Mouse (Mus musculus): ENCODE results near the gene Ina. TPM values are rescaled to one million over a fixed set of nuclear protein-coding genes. Genes with fewer than 3 reads are reported as not detected.
"Not testable (repeated sequence)": the region's sequence is repeated elsewhere in the genome, so short reads cannot be mapped to it uniquely, and the experiment has no call there.

Gene Ina
- total RNA-seq, 2 experiments from 2014 or later: 219 to 227 TPM

DNA sequence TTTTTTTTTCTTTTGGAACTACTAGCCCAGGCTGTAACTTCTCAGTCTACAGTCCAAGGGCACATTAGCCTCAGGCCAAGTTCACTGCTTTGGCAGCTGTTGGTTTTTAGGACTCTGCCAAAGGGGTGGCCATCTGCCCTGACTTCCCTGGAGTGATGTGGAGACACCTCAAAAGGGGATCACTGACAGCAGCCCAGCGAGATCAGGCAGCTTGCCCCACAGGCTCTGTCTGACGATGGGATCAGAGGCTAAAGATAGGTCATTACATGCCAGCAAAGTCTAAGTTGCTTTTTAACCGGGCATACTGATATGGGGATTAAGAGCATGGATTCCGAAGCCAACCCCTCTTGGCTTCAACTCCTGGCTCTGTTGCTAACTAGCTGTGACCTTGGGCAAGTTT is 38.9 kb upstream of the Ina start:
- Histone ChIP-seq H3K27ac (no peak overlapping the region), H3K4me3 (no peak overlapping the region)
- TF ChIP-seq CTCF (IDR thresholded peaks at IDR 0.05): no peak
- intact Hi-C loops (cut with DNase I): no loop called here
- no peak for DNase-seq (ENCODE audit: extremely low spot score in 1 of 2, low spot score in 2 of 2)

- no peak for TF ChIP-seq CTCF (IDR thresholded peaks at IDR 0.05)
- Histone ChIP-seq H3K4me3 (no peak overlapping the region), H3K27ac (no peak overlapping the region)
- no peak for DNase-seq (ENCODE audit: extremely low spot score in 1 of 2, low spot score in 2 of 2)
- intact Hi-C loops (cut with DNase I): no loop called here
Observed at GRCm38 (mm10) chr19:46975997-46976396, 38.5 kb upstream of the Ina start.

GRCm38 (mm10) chr19:46976743-46977142 is 37.8 kb upstream of the Ina start:
- intact Hi-C loops (cut with DNase I): no loop called here
- Histone ChIP-seq H3K27ac (no peak overlapping the region), H3K4me3 (no peak overlapping the region)
- no peak for TF ChIP-seq CTCF (IDR thresholded peaks at IDR 0.05)
- no peak for DNase-seq (ENCODE audit: extremely low spot score in 1 of 2, low spot score in 2 of 2)

DNA sequence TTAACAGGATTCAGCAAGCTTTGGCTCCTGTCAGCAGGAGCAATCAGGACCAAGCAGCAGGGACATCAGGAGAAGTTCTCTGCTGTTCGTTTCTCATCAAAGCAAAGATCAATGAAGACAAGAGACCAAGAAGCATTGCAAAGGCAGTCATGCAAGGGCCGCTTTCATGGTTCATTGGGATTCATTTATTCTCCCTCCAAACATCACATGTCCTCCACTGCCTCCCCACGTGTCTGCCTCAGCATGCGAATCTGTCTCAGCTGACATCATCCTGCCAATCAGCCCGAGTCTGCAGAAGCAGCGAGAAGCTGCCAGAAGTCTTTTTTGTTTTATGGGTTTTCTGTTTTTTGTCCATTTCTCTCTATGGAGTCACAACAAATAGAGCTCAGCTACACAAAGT is 37.0 kb upstream of the Ina start:
- no peak for TF ChIP-seq CTCF (IDR thresholded peaks at IDR 0.05)
- intact Hi-C loops (cut with DNase I): no loop called here

GRCm38 (mm10) chr19:46978069-46978468 is 36.4 kb upstream of the Ina start:
- H3K27ac ChIP-seq; H3K4me3 ChIP-seq; DNase-seq (ENCODE audit: extremely low spot score in 1 of 2, low spot score in 2 of 2); intact Hi-C loops (cut with DNase I): not testable (repeated sequence)

More for the DNA sequence above, 37.0 kb upstream of the Ina start:
- Histone ChIP-seq H3K4me3 (no peak overlapping the region), H3K27ac (no peak overlapping the region)
- no peak for DNase-seq (ENCODE audit: extremely low spot score in 1 of 2, low spot score in 2 of 2)

GRCm38 (mm10) chr19:46978920-46979780 is 35.3 kb upstream of the Ina start:
- intact Hi-C loops (cut with DNase I): no loop called here
- H3K4me3 ChIP-seq: no peak overlapping the region
- no peak overlapping the region for H3K27ac ChIP-seq
- no peak for TF ChIP-seq CTCF (IDR thresholded peaks at IDR 0.05)
- no peak for DNase-seq (ENCODE audit: extremely low spot score in 1 of 2, low spot score in 2 of 2)

DNA sequence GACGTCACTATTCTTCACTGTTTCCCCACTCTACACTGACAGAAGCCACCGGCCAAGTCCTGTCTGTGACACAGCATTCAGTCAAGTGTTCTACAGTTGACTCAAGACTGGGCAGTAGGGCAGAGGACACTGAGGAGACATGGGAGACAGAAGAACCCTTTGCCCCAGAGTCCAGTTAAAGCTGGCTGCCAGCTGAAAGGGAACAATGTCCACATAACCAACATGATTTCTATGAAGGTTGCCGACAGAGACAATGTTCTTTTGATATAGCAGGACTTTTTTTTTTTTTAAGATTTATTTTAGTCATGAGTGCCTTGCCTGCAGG is 34.8 kb upstream of the Ina start:
- no peak for TF ChIP-seq CTCF (IDR thresholded peaks at IDR 0.05)

GRCm38 (mm10) chr19:46981462-46981861 is 33.0 kb upstream of the Ina start:
- TF ChIP-seq CTCF (IDR thresholded peaks at IDR 0.05): no peak
- Histone ChIP-seq H3K4me3 (no peak overlapping the region), H3K27ac (no peak overlapping the region)
- no peak for DNase-seq (ENCODE audit: extremely low spot score in 1 of 2, low spot score in 2 of 2)
- intact Hi-C loops (cut with DNase I): no loop called here

More for the DNA sequence above, 34.8 kb upstream of the Ina start:
- DNase-seq (ENCODE audit: extremely low spot score in 1 of 2, low spot score in 2 of 2): no peak
- intact Hi-C loops (cut with DNase I): no loop called here
- H3K27ac ChIP-seq: no peak overlapping the region
- H3K4me3 ChIP-seq: no peak overlapping the region

DNA sequence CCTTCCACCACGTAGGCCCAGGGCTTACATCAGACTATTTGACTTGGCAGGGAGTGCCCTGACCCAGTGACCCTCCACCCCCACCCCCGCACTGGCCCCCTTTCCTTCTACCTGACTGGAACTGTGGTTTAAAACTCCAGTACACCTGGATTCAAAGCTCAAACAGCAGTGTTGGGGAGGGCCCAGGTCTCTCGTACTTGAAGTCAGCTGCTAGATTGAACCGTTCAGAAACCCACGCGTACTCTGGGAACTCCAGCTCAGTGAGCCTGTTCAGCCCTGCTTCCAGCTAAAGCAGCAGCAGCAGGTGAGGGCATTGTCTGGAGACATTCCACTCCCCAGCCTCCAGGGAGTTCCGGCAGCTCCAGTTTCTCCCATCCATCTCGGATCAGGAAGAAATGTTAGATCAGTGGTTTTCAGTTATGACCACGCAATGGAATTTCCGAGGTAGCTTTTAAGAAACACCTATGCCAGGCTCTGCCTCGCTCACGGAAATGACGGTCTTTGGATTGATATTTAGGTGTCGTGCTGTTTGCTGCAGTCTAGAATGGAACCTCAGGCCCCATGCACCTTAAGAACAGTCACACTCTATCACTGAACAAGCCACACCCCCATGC is 31.0 kb upstream of the Ina start:
- no peak for DNase-seq (ENCODE audit: extremely low spot score in 1 of 2, low spot score in 2 of 2)
- no peak overlapping the region for H3K4me3 ChIP-seq
- TF ChIP-seq CTCF (IDR thresholded peaks at IDR 0.05): no peak
- no peak overlapping the region for H3K27ac ChIP-seq
- intact Hi-C loops (cut with DNase I): no loop called here

GRCm38 (mm10) chr19:46983966-46984380 is 30.5 kb upstream of the Ina start:
- TF ChIP-seq CTCF (IDR thresholded peaks at IDR 0.05): no peak
- Histone ChIP-seq H3K4me3 (no peak overlapping the region), H3K27ac (no peak overlapping the region)
- intact Hi-C loops (cut with DNase I): no loop called here
- no peak for DNase-seq (ENCODE audit: extremely low spot score in 1 of 2, low spot score in 2 of 2)

GRCm38 (mm10) chr19:46984726-46985622 is 29.5 kb upstream of the Ina start:
- no peak overlapping the region for H3K4me3 ChIP-seq
- DNase-seq (ENCODE audit: extremely low spot score in 1 of 2, low spot score in 2 of 2): no peak
- H3K27ac ChIP-seq: no peak overlapping the region
- TF ChIP-seq CTCF (IDR thresholded peaks at IDR 0.05): no peak
- intact Hi-C loops (cut with DNase I): no loop called here

- intact Hi-C loops (cut with DNase I): no loop called here
- no peak overlapping the region for H3K27ac ChIP-seq
- no peak overlapping the region for H3K4me3 ChIP-seq
- no peak for DNase-seq (ENCODE audit: extremely low spot score in 1 of 2, low spot score in 2 of 2)
- TF ChIP-seq CTCF (IDR thresholded peaks at IDR 0.05): no peak
Observed at GRCm38 (mm10) chr19:46987646-46988045, 26.9 kb upstream of the Ina start.
